Mouse (Mus musculus): ENCODE data around the gene Limk2.

Gene Limk2

GRCm38 (mm10) chr11:3408997-3409732 is at the start of gene Limk2:
Limk2 (minus strand) TSS chr11:3409189.
- DNase-seq (ENCODE audit: low read depth, low spot score) = peak; percentile 83

GRCm38 (mm10) chr11:3458428-3459104 is 49.6 kb upstream of the Limk2 start:
- no peak for DNase-seq (ENCODE audit: low read depth, low spot score)

DNA sequence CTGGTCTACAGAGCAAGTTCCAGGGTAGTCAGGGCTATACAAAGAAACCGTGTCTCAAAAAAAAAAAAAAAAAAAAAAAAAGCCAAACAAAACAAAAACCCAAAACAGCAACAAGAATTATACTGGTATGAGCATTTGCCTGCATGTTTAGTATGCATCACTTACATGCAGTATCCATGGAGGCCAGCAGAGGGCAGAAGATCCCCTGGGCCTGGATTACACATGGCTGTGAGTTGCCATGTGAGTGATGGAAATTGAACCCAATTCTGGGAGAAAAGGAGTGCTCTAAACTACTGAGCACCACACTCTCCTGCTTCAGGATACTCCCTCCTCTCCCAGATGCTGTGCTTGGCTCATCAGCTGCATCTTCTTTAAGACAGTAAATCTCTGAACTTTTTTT is 47.4 kb upstream of the Limk2 start:
- peak; percentile 21 for DNase-seq (ENCODE audit: low read depth, low spot score)

GRCm38 (mm10) chr11:3454506-3454905 is 45.5 kb upstream of the Limk2 start:
- DNase-seq (ENCODE audit: low read depth, low spot score) = no peak

GRCm38 (mm10) chr11:3453467-3453866 is 44.5 kb upstream of the Limk2 start:
- DNase-seq (ENCODE audit: low read depth, low spot score) = no peak

- DNase-seq (ENCODE audit: low read depth, low spot score) = no peak
Observed at GRCm38 (mm10) chr11:3452769-3453168, 43.8 kb upstream of the Limk2 start.

DNA sequence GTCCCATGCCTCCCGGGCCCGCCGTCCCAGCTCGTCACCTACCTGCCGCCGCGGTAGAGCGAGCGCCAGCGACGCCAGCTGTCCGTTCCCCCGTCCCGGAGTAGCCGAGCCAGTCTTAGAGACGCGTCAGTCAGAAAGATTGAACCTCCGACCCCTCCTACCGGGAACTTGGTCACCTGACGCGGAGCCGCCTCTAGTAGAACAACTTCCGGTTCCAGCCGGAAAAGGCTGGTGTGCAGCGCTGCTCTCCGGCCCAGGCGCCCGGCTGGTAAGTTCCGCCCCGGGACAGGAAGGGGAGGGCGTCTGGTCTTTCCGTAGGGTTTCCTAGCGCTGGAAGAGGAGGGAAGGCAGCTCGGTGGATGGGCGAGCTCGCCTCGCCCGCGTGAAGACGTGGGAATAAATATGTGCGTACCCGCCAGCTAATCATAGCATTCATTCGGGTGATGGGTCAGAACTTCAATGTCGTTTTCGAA is 43.2 kb upstream of the Limk2 start, which contains the start of gene Rnf185:
TSS of gene Rnf185 (minus strand) at position 197 of the 473 bp plus-strand sequence.
- peak; percentile 94 for DNase-seq (ENCODE audit: low read depth, low spot score)

DNA sequence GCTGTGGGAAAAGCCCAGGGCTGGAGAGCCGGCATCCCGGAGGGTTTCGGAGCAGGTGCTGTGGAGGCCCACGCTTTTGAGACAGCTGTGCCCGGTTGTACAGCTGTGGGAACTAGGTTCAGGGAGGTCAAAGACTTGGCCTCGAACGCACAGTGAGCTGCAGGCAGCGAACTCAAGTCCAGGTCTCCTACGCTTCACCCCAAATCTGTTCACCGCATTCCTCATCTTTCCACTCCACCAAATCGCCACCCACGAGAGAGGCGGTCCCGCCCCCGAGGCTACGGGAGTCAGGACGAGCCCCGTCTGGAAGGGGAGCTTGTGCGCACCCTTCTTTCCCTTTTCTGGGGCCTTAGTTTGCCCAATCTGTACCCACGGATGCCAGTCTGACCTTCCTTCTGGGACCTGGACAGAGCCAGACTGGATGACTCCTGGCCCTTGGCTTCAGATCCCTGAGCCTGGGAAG is 42.7 kb upstream of the Limk2 start:
- peak; percentile 24 for DNase-seq (ENCODE audit: low read depth, low spot score)

GRCm38 (mm10) chr11:3444875-3445274 is 35.9 kb upstream of the Limk2 start:
- DNase-seq (ENCODE audit: low read depth, low spot score) = no peak

DNA sequence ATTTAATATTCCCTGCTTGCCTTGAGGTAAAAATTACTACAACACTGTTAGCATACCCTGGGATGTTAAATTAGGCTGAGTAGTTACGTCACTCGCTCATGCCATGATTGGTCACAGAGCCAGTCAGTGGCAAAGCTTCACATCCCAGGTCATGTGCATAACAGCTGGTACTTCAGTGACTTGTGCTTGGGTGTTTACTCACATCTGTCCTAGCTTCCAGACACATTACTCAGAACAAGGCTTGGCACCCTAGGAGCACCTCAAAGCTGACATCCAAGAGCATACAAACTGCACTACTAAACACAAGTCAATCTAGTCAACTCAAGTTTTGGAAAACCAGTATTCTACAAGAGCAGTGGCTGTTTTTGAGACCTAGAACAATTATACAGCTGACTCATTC is 34.1 kb upstream of the Limk2 start:
- no peak for DNase-seq (ENCODE audit: low read depth, low spot score)

DNA sequence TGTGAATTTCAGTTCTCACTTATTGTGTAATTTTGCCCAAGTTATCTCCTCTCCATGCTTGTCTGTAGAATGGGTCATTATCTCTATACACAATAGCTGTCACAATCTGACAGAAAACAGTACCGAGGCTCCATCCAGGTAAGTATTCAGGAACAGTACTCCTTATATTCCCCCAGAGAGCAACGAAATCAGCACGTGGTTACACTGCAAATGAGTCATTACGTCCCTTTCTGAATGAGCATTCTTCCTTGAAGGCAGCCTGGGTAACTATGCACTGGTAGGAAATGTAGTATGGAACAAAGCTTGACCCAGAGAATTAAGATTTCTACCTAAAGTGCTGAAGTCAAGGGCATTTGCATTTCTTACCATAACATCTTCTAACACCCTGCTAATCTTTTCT is 33.7 kb upstream of the Limk2 start:
- DNase-seq (ENCODE audit: low read depth, low spot score) = no peak

- peak; percentile 43 for DNase-seq (ENCODE audit: low read depth, low spot score)
Observed at GRCm38 (mm10) chr11:3441696-3442443, 32.9 kb upstream of the Limk2 start.

DNA sequence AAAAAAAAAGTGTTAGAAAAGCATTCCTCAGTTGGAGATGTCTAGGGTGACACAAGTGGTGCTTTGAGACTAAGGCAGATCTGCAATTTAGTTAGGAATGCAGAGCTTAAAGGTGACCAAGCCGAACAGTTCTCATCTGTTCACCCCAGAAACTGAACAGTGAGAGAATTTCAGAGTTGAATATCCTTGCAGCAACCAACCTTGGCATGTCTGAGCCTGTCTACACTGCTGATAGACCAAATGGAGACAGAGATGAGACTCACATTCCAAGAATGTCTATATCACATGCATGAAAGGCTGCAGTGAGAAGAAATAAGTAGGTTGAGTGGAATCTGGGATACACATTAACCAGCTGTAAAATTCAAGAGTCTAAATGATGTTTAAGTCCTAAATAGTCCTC is 28.6 kb upstream of the Limk2 start:
- no peak for DNase-seq (ENCODE audit: low read depth, low spot score)

- peak; percentile 58 for DNase-seq (ENCODE audit: low read depth, low spot score)
Observed at GRCm38 (mm10) chr11:3433809-3434208, 24.8 kb upstream of the Limk2 start.

GRCm38 (mm10) chr11:3431976-3432603 is 23.1 kb upstream of the Limk2 start:
- DNase-seq (ENCODE audit: low read depth, low spot score) = no peak

GRCm38 (mm10) chr11:3431515-3431914 is 22.5 kb upstream of the Limk2 start:
- no peak for DNase-seq (ENCODE audit: low read depth, low spot score)

GRCm38 (mm10) chr11:3428632-3429031 is 19.6 kb upstream of the Limk2 start:
- DNase-seq (ENCODE audit: low read depth, low spot score) = no peak

DNA sequence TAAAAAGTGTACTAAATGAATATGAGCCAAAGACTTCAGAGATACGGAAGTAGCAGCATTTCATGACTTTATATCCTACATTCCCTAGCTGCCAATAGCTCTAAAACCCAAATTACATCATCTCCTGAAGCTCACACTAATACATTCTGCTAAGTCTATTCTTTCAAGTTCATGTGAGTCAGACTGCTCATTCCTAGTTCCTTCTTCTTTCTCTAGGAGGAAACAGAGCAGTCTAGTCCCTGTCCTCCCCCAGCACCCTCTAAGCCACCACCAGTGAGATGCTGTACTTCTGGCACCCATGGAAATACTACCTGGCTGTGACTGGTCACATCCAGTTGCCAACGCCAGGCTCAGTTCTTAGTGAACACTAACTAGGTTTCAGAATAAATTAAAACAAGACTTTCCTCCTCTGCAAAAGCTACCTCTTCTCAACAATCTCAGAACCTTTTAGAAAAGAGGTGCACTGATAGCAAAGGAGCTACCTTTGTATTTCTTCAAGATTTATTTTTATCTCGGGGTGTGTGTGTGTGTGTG is 18.8 kb upstream of the Limk2 start:
- no peak for DNase-seq (ENCODE audit: low read depth, low spot score)

GRCm38 (mm10) chr11:3422242-3422641 is 13.3 kb upstream of the Limk2 start:
- DNase-seq (ENCODE audit: low read depth, low spot score) = no peak

DNA sequence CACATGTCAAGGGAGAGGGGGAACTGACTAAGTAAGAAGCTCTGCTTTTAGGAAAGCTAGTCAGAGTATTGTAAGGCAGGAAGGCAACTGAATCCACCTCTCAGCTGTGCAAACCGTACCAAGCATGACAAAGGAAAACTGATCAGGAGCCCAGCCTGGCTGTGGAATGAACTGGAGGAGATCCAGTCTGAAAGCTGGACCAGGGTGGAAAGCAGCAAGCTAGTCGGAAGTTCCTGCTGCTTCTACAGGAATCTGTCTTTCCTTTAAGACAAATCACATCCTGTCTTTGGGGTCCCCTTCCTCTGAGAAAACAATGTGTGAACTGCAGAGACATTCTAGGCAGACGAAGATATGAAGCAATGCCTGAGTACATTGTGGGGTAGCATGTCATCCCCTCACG is 9.8 kb upstream of the Limk2 start:
- DNase-seq (ENCODE audit: low read depth, low spot score) = no peak

- DNase-seq (ENCODE audit: low read depth, low spot score) = no peak
Observed at GRCm38 (mm10) chr11:3417795-3418194, 8.8 kb upstream of the Limk2 start.

All from skeletal muscle tissue, adult 2 months (tissue).